Mouse (Mus musculus) A20 (cell line): ENCODE measurements at regions not wholly inside any gene's neighbourhood (a gene's known extent, or its start where the extent isn't known, plus 50 kb on each side); places are given as distances from the start of the nearest gene placed in this dataset.
A peak's percentile ranks its signal among the peaks of the same experiment; 100 is the strongest.
"Not testable (repeated sequence)": the region's sequence is repeated elsewhere in the genome, so short reads cannot be mapped to it uniquely, and the experiment has no call there.

Experiments used
- DNase-seq: peaks from one replicate; pipeline ENCODE4 v3.0.0-alpha.2; 2011; ENCODE audit warnings: low read depth, low spot score

DNA sequence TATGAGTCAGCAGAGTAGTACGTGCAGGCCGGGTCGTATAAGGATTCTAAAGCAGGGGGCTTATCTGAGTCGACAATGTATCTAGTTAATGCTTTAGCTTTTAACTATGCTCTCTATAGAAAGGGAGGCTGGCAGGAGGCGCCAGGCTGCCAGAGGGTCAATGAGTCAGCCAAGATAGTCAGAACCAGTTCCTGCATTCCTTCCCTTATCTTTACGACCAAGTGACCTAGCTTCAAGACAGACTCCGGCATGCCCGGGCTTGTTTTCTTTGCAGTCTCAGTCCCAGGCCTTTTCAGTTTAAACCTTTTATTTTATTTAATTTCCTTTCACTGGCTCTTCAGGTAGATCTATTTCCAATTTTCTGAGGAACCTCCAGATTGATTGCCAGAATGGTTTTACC lies 374.0 kb upstream of the Nrxn1 start:
- DNase-seq, result no peak

DNA sequence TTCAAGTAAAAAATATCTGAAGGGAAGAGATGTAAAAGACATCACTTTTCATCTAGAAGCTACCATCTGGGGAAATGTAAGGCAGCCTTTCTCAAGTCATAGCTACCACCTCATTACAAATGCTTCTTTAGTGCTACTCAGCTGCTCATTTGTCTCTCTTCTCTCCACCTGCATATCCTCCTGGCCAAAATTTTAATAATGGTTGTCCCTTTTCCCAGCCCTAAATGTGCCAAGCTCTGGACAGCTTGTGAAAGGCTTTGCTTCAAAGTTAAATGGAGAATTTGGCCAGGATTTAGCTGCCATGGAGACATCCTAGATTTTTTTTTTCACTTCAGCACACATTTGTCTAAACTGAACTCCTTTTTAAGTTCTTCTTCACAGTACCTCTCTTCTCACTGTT lies 358.8 kb upstream of the Nrxn1 start:
- no peak for DNase-seq

DNA sequence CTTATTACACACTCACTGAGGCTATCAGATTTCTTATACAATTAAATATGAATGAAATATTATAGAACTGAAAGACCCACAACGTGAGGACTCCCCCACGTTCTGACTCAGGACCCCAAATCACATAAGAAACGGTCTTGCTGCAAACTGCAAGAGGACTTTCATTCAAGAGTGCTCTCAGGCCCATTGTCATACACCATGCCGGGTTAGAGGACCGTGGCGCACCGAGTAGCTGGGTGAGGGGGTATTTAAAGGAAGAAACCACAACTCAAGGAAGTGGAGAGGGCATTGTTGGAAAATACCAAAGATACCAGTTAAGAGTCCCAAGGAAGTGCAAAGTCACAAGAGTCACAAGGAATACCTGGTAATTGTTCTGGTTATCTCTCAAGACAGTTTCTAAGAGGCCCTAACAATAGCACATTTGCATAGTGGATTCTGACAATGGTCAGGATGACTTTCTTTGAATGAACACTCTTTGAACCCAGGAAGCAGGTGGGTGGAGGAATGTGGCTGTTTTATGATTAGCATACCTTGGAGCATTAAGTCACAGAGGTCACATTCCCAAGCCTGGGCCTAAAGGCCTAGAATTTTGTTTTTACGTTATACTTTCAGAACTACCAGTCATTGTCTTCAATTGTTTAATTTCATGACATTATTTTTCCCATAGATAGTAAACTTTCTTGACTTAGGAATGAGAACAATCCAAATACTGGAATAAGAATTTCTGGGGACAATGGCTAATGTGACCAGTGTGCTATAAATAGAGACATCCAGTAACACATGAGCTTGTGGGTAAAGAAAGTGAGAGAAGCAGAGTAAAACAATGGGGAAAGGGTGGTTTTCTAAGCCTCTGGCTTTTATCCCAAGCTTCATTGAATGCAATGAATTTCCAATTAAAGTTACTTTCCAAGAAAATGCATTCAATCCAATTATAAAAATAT lies 339.2 kb upstream of the Nrxn1 start:
- DNase-seq, result not testable (repeated sequence)

DNA sequence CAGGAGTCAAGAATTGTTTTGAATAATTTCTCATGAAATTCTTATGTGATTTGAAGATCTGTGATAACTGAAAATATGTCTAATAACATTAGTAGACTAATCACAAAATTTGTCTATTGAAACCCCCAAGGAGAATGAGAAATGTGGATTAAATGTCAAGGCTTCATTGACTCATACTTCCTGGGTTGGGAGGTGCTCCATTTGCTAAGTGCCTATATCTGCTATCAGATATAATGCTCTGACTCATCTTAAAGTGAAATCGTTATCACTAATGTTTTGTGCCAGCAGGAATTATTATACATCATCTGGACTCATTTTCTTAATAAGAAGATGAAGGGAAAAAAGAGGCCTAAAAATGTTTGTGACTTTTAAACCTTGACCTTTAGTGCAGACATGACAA lies 337.5 kb upstream of the Nrxn1 start:
- no peak for DNase-seq

DNA sequence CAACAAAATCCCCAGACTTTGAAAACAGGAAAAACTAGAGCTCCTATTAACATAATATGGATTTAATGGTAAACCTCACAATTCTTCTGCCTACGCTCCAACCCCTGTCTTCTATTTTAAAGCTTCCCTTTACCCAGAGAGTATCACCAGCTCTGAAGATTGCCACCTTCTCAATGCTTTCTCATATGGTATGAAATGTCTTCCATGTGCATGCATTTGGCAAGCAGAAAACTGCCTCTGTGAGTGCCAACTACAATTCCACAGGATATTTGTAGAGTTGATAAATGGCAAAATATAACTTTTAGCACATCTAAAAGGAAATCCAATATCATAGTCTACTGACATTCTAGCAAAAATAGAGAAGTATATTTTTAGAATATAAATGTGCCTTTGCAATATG lies 332.2 kb upstream of the Nrxn1 start:
- no peak for DNase-seq

DNA sequence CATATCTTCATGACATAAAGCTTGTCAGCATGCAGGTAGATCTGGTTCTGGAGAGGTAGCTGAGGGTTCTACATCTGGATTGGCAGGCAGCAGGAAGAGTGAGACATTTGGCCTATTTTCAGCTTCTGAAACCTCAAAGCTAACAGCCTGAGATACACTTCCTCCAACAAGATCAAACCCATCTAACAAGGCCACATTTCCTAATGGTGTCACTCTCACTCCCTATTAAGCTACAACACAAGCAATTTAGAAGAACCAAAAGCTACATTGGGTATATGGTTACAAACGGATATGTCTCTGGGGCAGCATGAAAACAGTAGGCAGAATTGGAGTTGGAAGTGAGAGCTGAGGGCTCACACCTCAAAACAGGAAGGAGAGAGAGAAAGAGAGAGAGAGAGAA lies 325.7 kb upstream of the Nrxn1 start:
- DNase-seq, result peak; percentile 19

DNA sequence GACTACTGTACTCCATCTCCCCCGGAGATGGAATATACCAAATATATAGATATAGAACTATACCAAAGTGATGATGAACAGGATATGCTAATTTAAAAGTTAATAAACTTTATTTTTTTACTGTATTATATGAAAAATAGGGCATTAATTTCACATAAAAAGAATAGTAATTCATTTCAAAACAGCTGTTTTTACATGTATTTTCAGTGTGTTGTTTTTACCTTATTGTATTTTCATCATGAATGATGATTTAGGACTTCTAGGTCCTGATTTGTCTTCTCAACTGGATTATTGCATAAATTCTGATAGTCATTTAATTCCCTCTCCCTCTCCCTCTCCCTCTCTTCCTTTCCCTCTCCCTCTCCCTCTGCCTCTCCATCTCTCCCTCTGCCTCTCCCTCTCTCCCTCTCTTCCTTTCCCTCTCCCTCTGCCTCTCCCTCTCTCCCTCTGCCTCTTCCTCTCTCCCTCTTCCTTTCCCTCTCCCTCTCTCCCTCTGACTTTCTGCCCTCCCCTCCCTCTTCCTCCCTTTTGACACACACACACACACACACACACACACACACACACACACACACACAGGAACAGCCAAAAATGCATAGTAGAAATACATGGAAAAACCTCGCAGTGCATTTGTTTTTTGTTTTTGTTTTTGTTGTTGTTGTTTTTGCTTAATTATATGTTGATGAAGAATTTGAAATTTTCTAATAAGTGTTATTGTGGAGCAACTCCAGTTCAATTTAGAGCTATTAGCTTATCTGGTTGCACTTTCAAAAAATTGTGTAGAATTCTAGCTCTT lies 298.3 kb upstream of the Nrxn1 start:
- DNase-seq, result no peak

DNA sequence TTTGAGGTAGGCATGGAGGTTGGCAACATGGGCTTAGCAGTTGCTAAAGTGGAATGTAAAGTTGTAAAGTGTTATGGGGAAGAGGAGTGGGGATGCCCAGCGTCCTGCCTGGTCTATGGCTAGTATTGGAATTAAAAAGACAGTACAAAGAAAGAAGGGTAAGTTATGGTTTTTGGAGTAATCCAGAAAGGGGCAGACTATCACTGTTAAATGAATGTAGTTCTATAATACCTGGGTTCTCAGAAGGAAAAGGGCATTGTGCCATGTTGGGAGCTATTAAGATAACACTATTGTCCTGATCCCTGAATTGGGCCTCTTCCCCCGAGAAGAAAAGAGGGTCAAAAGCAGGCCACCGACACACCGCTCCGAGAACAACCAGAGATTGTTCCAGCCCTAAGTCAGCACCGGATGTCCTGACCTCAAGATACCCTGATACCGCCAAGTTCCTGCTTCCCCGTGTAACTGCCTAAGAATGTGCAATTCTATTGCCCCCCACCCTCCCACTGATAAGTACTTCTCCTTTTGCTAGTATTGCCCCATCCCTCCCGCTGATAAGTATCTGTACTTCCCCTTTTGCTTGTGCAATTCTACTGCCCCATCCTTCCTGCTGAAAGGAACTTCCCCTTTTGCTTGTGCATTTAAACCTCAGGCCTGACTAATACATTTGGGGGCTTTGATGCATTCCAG lies 297.2 kb upstream of the Nrxn1 start:
- DNase-seq, result peak; percentile 6

DNA sequence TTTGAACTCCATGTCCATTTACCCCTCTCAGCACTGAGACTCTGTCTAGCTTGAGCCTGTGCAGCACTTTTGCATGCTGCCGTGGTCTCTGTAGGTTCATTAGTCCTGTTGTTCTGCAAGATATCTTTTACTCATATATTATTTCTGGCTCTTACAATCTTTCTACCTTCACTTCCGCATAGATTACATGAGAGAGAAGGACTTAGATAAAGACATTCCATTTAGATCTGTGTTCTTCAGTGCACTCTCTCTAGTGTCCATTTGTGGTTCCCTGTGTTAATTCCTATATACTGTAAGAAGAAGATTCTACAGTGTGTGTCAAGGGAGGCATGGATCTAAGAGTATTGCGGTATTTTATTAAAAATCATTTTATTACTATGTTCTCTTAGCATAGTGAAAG lies 295.6 kb upstream of the Nrxn1 start:
- no peak for DNase-seq

DNA sequence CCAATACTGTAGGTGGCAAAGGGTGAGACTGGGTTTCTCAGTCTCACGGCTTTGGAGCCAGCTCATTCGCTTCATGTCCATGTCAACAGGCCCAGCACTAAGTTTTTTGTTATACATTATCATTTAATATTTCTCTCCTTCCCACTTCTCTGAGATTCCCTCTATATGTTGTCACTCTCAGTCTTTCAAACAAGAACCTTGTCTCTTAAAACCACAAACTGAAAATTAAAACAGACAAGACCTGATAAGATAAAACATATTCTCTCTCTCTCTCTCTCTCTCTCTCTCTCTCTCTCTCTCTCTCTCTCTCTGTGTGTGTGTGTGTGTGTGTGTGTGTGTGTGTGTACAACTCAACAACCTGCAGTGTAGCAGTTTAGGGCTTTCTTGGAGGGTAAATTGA lies 295.2 kb upstream of the Nrxn1 start:
- DNase-seq, result no peak

DNA sequence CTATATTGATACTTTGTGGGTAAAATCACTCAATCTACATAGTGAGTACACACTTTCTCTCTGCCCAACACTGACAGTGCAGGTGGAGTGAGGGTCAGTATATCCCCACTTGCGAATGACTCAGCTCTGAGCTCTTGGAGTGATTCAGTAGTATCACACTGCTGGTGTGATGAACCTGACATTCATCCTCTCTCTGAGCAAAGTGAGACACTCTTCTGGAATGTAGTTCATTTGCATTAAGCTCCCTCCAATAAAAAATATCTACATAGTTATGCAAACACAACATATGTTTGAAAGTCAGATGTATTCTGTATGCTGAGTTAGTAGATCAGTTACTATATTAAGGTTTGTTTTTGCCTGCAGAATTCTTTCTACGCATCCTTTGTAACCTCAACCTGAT lies 293.1 kb upstream of the Nrxn1 start:
- DNase-seq, result no peak

DNA sequence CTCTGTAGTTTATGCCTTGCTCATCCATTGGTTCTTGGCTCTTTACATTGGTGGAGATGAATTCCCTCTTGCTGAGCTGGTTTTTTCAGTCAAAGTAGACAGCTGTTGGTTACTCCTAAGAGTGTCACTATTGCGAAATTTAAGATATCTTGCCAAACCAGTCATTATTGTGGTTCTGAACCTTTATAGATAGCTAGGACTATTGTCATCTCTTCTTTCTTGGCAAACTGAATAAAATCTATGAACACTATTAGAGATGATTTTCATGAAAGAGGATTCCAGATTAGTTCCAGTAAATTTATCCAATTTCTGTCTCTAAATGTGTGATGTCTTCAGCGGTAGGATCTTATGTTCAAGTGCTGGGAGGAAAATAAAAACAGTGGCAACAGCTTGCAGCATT lies 275.3 kb upstream of the Nrxn1 start:
- DNase-seq, result no peak

DNA sequence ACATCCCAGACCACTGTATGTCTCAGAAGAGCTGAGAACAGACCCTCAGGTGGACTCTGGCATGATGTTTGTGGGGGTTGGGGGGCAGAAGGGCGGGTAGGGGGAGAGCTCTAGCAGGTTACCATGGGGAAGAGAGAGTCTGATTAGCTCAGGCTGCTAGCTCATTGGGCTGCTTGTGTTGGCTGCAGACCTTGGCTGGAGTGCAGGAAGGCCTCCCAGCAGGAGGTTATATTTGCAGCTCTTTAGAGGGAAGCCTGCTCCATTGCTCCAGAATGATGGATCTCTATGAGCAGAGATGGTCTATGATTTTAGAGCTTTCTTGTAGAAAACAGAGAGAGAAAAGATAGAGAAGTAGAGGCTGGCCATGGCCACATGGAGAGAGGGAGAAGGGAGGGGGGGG lies 268.4 kb upstream of the Nrxn1 start:
- DNase-seq, result no peak

DNA sequence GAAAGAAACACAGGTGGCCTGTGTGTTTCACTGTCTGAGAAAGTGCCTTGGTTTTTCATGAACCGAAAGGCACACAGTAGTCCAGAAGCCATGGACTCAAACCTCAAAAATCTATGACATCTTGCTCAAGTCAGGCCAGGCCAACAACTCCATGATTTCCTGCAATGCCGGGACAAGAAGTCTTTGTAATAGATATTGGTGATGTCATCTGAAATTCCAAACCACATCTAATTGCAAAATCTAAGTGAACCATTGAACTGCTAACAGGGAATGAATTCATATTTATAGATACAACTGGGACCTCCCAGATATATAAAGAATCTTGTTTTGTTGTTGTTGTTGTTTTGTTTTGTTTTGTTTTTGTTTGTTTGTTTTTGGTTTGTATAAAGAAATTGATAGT lies 259.2 kb upstream of the Nrxn1 start:
- no peak for DNase-seq

DNA sequence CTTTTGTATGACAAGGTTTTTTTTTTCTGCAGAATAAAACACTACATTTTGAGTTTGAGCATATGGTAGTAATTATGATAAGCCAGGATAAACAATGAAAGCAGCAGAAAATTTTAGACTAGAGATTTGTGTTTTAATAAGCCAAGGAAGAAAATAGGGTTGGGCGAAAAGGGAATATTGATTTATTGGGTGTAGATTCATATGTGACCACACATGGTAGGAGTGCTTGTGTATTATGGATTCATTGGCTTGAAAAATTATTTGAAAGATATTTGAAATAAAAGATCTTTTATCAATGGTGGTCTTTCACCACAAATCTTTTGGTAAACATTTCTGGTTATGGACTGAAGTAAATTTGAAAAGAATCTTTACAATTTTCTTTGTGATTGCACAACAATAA lies 244.0 kb upstream of the Nrxn1 start:
- no peak for DNase-seq

DNA sequence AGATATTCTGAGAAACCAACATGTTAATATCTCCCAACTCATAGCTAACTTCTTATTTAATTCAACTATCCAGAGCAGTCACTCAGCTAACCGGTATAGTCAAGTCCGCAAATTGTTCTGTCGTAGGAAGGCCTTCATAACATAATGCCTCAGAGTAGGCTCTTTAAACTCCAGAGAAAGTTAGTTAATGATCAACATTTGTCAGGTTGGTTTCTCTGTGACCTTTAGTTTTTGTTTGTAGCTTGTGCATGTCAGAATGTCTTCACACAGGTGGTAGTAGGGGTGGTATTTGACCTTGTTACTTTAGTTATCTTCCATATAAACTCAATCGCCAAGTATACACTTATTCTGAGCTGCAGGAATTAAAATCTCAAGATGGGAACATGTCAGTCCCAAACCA lies 240.9 kb upstream of the Nrxn1 start:
- DNase-seq, result no peak

DNA sequence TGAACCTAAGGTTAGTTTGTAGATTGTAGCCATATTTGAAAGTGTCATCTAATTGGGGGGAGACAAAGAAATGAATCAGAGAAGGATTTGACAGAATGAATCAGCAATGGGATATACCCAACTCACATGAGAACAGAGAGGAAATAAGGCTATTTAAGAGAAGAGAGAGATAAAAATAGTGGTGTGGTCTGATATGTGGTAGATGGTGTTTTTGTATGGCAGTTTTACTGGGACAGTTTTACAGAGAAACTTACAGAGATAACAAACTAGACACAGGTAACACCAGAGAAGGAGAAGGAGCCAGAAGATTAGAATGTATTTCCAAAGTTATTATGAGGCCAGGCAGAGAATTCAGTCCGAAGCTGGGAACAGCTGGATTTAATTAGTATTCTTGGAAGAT lies 240.3 kb upstream of the Nrxn1 start:
- DNase-seq, result no peak

DNA sequence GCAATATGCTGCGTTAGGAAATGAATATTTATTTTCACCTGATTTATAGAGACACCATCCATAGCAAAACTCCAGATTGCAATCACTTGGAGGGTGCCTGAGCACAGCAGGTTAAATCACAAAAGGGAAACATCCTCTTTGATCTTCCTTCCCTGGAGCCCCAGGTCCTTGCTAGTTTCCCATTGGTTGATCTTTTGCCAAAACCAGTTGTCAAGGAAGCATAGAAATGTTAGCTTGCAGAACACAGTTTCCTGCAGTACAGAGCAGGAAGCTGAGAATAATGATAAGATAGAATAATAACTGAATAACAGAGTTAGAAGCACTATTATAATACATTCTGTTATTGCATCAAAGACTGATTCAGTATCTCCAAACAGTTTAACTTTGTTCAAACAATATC lies 231.5 kb upstream of the Nrxn1 start:
- DNase-seq, result no peak

DNA sequence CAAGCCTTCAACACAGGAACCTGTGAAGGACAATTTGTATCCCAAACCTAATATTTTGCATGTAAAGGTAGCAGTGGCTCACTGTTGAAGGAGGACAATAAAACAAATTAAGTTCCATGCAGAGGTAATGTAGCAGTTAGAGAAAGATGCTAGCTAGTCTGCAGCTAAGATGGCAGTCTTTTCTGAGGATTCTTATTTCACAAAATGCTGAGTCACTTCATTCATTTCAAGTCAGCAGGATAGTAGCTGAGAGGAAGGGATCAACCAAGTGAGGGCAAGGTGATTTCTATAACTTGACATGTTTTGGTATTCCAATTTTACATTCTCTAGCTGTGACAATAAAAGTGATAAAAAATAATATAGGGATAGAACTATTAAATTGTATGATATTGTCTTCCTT lies 194.0 kb upstream of the Nrxn1 start:
- no peak for DNase-seq

DNA sequence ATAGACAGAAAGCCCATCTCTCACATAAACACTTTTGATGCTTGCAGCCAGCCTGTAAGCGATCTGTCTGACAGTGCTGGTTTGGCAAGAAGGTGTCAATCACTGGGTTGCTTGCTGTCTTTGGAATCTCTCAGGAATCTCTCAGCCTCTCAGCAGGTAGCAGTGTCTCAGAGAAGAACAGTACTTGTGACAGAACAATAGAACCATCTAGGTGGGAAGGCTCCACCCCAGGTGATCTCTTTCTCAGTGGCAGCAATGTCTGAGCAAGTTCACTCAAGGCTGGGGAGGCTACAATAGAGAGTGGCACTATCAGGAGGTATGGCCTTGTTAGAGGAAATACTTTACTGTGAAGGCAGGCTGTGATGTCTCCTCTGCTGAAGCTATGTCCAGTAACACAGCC lies 181.5 kb upstream of the Nrxn1 start:
- DNase-seq, result no peak

DNA sequence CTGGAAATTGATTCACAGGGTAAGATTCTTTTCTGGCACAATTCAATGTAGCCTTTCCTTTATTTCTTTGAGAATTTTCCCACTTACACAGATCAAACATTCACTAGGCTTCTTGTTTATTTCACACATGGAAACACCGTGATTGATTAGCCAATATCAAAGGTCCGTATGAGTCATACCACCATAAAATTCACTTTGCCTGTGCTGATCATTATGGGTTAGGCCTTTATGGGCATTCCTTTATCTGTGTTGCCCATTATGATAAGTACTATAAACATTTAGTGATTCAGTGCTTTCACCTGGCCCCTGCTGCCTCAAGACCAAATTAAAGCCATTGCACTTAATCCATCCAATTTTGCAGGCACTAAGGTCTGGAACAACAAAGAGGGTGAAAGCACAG lies 145.8 kb upstream of the Nrxn1 start:
- no peak for DNase-seq

DNA sequence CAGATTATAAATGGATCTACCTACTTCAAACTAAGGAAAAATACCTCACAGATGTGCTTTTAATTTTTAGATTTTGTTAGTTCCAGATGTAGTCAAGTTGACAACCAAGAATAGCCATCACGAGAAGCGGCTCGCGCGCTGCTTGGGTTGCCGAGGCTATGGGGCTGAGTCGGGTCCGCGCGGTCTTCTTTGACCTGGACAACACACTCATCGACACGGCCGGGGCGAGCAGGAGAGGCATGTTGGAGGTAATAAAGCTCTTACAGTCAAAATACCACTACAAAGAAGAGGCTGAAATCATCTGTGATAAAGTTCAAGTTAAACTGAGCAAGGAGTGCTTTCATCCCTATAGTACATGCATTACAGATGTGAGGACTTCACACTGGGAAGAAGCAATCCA lies 143.8 kb upstream of the Nrxn1 start:
- not testable (repeated sequence) for DNase-seq
